Mouse (Mus musculus): ENCODE measurements at regions not wholly inside any gene's neighbourhood (a gene's known extent, or its start where the extent isn't known, plus 50 kb on each side); places are given as distances from the start of the nearest gene placed in this dataset.
A peak's percentile ranks its signal among the peaks of the same experiment; 100 is the strongest.

GRCm38 (mm10) chr5:129430330-129430729, 70.7 kb upstream of the Sfswap start:
- no peak for ATAC-seq (ENCODE audit: low FRiP score)
- Histone ChIP-seq H3K4me2 (replicated peaks) (no peak overlapping the region), H3K4me3 (replicated peaks; ENCODE audit: low read length) (no peak overlapping the region), H3K36me3 (replicated peaks; ENCODE audit: control insufficient read depth, insufficient read depth) (no peaks in the 10 kb centered on the region), H3K27ac (no peak overlapping the region), H3K9me3 (ENCODE audit: control insufficient read depth, low read length) (no peaks in the 10 kb centered on the region), H3K27me3 (ENCODE audit: control insufficient read depth, insufficient read depth, low read length) (no peaks in the 10 kb centered on the region), H3K4me1 (replicated peaks; ENCODE audit: control insufficient read depth, insufficient read depth, low read length) (0 out of 2 replicates have a peak, but pooled peaks cover 11% of the 10 kb centered on the region), H3K9ac (no peak overlapping the region)
- no peak for DNase-seq (ENCODE audit: low spot score)
- WGBS = 64% methylated on average over 3 of the region's 3 CpGs

DNA sequence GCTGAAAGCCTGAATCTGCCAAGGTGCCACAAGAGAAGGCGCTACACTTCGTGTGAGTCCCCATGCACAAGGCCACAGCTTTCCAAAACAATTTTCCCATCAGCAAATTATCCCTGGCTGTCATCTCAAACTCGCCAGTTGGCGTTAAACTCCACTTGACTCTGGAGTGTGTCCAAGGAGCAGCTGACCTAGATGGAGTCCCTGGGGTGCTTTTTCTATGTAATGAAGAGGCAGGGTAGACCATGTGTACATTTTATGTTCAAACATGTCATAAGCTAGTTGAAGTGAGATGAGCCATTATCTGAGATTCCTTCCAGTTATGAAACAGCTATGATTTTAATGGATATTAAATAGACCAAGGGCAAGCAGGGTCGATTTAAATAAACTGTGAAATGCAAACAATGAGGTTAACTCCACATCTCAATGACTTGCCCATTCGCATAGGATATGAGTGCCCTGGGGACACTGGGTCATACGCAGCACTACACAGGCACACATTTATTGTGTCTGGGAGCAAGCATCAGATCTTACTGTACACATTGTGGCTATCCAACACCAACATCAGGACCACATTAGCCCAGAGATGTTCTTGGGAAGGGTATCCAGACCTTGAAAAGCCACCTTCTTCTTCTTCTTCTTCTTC, 51.0 kb upstream of the Sfswap start:
- Histone ChIP-seq H3K4me2 (replicated peaks) (no peak overlapping the region), H3K27me3 (ENCODE audit: control insufficient read depth, insufficient read depth, low read length) (no peaks in the 10 kb centered on the region), H3K4me3 (replicated peaks; ENCODE audit: low read length) (no peak overlapping the region), H3K36me3 (replicated peaks; ENCODE audit: control insufficient read depth, insufficient read depth) (no peaks in the 10 kb centered on the region), H3K9ac (no peak overlapping the region), H3K27ac (no peak overlapping the region), H3K4me1 (replicated peaks; ENCODE audit: control insufficient read depth, insufficient read depth, low read length) (peaks cover 20% of the 10 kb centered on the region), H3K9me3 (ENCODE audit: control insufficient read depth, low read length) (no peaks in the 10 kb centered on the region)
- 41% methylated on average over 7 of the region's 7 CpGs for WGBS
- ATAC-seq (ENCODE audit: low FRiP score) = no peak
- peak; percentile 42 for DNase-seq (ENCODE audit: low spot score)
